Mouse (Mus musculus) heart, embryonic 16.5 days (tissue): Measurements from ENCODE around the gene Clps. TPM values are rescaled to one million over a fixed set of nuclear protein-coding genes. Genes with fewer than 3 reads are reported as not detected.

Experiments used
- ATAC-seq: fragments of 200-750 bp; cut with Nextera tagmentation; replicated peaks from 2 replicates; pipeline ENCODE4 v1.8.0; 2017; ENCODE audit warnings: moderate number of reproducible peaks; ENCODE audit not compliant: insufficient read depth, low FRiP score; ENCODE audit errors: extremely low read depth
- H3K27ac ChIP-seq: fragments of 300-500 bp; sonication (generic); 2 replicates; pipeline ENCODE4 v1.5.1; 2014; ENCODE audit warnings: mild to moderate bottlenecking, low read length, control low read depth, moderate library complexity
- H3K27me3 ChIP-seq: fragments of 300-500 bp; sonication (generic); 2 replicates; pipeline ENCODE4 v1.6.1; 2014; ENCODE audit warnings: low read length, mixed read lengths; ENCODE audit not compliant: control insufficient read depth, insufficient read depth
- H3K36me3 ChIP-seq: fragments of 300-500 bp; sonication (generic); 2 replicates; pipeline ENCODE4 v1.6.1; 2014; ENCODE audit not compliant: control insufficient read depth, insufficient read depth
- H3K4me1 ChIP-seq: fragments of 300-500 bp; sonication (generic); 2 replicates; pipeline ENCODE4 v1.6.1; 2014; ENCODE audit warnings: low read length, mixed read lengths; ENCODE audit not compliant: control insufficient read depth, insufficient read depth
- H3K4me2 ChIP-seq: fragments of 300-500 bp; sonication (generic); 2 replicates; pipeline ENCODE4 v1.6.1; 2014; ENCODE audit warnings: low read depth, mild to moderate bottlenecking, control low read depth, low read length
- H3K4me3 ChIP-seq: fragments of 300-500 bp; sonication (generic); 2 replicates; pipeline ENCODE4 v1.5.1; 2014; ENCODE audit warnings: mild to moderate bottlenecking, control low read depth, low read length
- H3K9ac ChIP-seq: fragments of 300-500 bp; sonication (generic); 2 replicates; pipeline ENCODE4 v1.6.1; 2014; ENCODE audit warnings: low read length, control low read depth
- H3K9me3 ChIP-seq: fragments of 300-500 bp; sonication (generic); replicated peaks from 2 replicates; pipeline ENCODE4 v1.6.1; 2016; ENCODE audit warnings: low read length; ENCODE audit not compliant: control insufficient read depth
- WGBS: fragments of 180-500 bp; shearing (Covaris S2); extraction: QIAGEN DNeasy Blood & Tissue Kit; methylation state at CpG from one replicate; pipeline ENCODE4 v1.1.7; 2014; 5-methylcytosine and 5-hydroxymethylcytosine counted together
- polyA plus RNA-seq: library from polyadenylated mRNA; unstranded; fragments of >200 nt; fragmentation: Nextera tagmentation; extraction: Ambion mirVana; gene quantifications from 2 replicates; pipeline ENCODE4 v1.2.1, GENCODE M21; 2015

Gene Clps
- polyA plus RNA-seq, 1 experiment from 2014 or later, result 2.2 TPM

GRCm38 (mm10) chr17:28524009-28524695, 36.4 kb downstream of the Clps start:
- Histone ChIP-seq H3K4me3 (peak overlapping the region; percentile 63), H3K27ac (peak overlapping the region; percentile 39; the same call in 1 of the 2 replicates), H3K36me3 (no peaks in the 10 kb centered on the region), H3K9ac (peak overlapping the region; percentile 72), H3K4me1 (peaks cover 19% of the 10 kb centered on the region), H3K27me3 (peaks cover 15% of the 10 kb centered on the region), H3K9me3 (no peaks in the 10 kb centered on the region), H3K4me2 (peak overlapping the region; percentile 99)
- 80% methylated on average over 23 of the region's 23 CpGs for WGBS
- ATAC-seq, result no peak

- Histone ChIP-seq H3K27me3 (peaks cover 15% of the 10 kb centered on the region), H3K4me3 (peak overlapping the region; percentile 63), H3K9ac (peak overlapping the region; percentile 72), H3K9me3 (no peaks in the 10 kb centered on the region), H3K27ac (peak overlapping the region; percentile 70), H3K4me2 (peak overlapping the region; percentile 99), H3K4me1 (peaks cover 22% of the 10 kb centered on the region), H3K36me3 (no peaks in the 10 kb centered on the region)
- peak; percentile 30 for ATAC-seq
- 10% methylated on average over 28 of the region's 28 CpGs for WGBS
These were observed 37.1 kb downstream of the Clps start for GRCm38 (mm10) chr17:28523355-28524008.

GRCm38 (mm10) chr17:28522623-28523354, 37.8 kb downstream of the Clps start:
- Histone ChIP-seq H3K4me2 (peak overlapping the region; percentile 99), H3K9ac (peak overlapping the region; percentile 78), H3K36me3 (no peaks in the 10 kb centered on the region), H3K4me1 (peaks cover 25% of the 10 kb centered on the region), H3K27ac (peak overlapping the region; percentile 86), H3K27me3 (peaks cover 15% of the 10 kb centered on the region), H3K9me3 (no peaks in the 10 kb centered on the region), H3K4me3 (peak overlapping the region; percentile 63)
- under 1% methylated on average over 57 of the region's 66 CpGs for WGBS
- peak; percentile 78 for ATAC-seq

- WGBS, result 45% methylated on average over 6 of the region's 6 CpGs
- Histone ChIP-seq H3K9me3 (no peaks in the 10 kb centered on the region), H3K4me3 (peak overlapping the region; percentile 63), H3K4me2 (peak overlapping the region; percentile 99), H3K27ac (no peak overlapping the region), H3K4me1 (peaks cover 28% of the 10 kb centered on the region), H3K9ac (peak overlapping the region; percentile 78; the same call in 1 of the 2 replicates), H3K36me3 (no peaks in the 10 kb centered on the region), H3K27me3 (peaks cover 15% of the 10 kb centered on the region)
- ATAC-seq, result no peak
These were observed 38.6 kb downstream of the Clps start for GRCm38 (mm10) chr17:28521920-28522319.

GRCm38 (mm10) chr17:28521071-28521726, 39.4 kb downstream of the Clps start:
- Histone ChIP-seq H3K4me3 (no peak overlapping the region), H3K27me3 (peaks cover 15% of the 10 kb centered on the region), H3K4me2 (no peak overlapping the region), H3K9ac (no peak overlapping the region), H3K4me1 (peaks cover 29% of the 10 kb centered on the region), H3K9me3 (no peaks in the 10 kb centered on the region), H3K27ac (no peak overlapping the region; the same call in 1 of the 2 replicates), H3K36me3 (no peaks in the 10 kb centered on the region)
- WGBS, result 54% methylated on average over 5 of the region's 5 CpGs
- ATAC-seq, result no peak

- H3K4me1 ChIP-seq, result peaks cover 35% of the 10 kb centered on the region
- WGBS, result 74% methylated on average over 4 of the region's 4 CpGs
- no peak overlapping the region for H3K4me2 ChIP-seq
- no peak overlapping the region for H3K27ac ChIP-seq
- H3K9ac ChIP-seq, result no peak overlapping the region
- no peak overlapping the region for H3K4me3 ChIP-seq
- H3K27me3 ChIP-seq, result peaks cover 15% of the 10 kb centered on the region
- H3K36me3 ChIP-seq, result no peaks in the 10 kb centered on the region
- ATAC-seq, result no peak
- no peaks in the 10 kb centered on the region for H3K9me3 ChIP-seq
These were observed 40.0 kb downstream of the Clps start for GRCm38 (mm10) chr17:28520561-28520960.

- no peak overlapping the region for H3K4me3 ChIP-seq
- whole genome bisulfite sequencing, result 91% methylated on average over 3 of the region's 3 CpGs
- peaks cover 13% of the 10 kb centered on the region for H3K27me3 ChIP-seq
- H3K4me2 ChIP-seq, result no peak overlapping the region
- H3K27ac ChIP-seq, result no peak overlapping the region
- H3K9me3 ChIP-seq, result no peaks in the 10 kb centered on the region
- H3K9ac ChIP-seq, result no peak overlapping the region
- H3K4me1 ChIP-seq, result peaks cover 38% of the 10 kb centered on the region
- no peak for ATAC-seq
- no peaks in the 10 kb centered on the region for H3K36me3 ChIP-seq
These were observed 40.7 kb downstream of the Clps start for GRCm38 (mm10) chr17:28519827-28520226.

- H3K9me3 ChIP-seq, result no peaks in the 10 kb centered on the region
- peak overlapping the region; percentile 91 for H3K4me2 ChIP-seq
- peak overlapping the region; percentile 65 for H3K9ac ChIP-seq
- peak; percentile 0; the same call in 1 of the 2 replicates for ATAC-seq
- 38% methylated on average over 8 of the region's 8 CpGs for WGBS
- peak overlapping the region; percentile 94 for H3K27ac ChIP-seq
- no peaks in the 10 kb centered on the region for H3K36me3 ChIP-seq
- H3K4me1 ChIP-seq, result peaks cover 40% of the 10 kb centered on the region
- peaks cover 13% of the 10 kb centered on the region for H3K27me3 ChIP-seq
- H3K4me3 ChIP-seq, result peak overlapping the region; percentile 57
These were observed 41.9 kb downstream of the Clps start for GRCm38 (mm10) chr17:28518615-28519071.
